Comparison of ENCODE assay signal across 8 mouse cellular contexts in genomic region chrX:136742661-136743103, GRCm38 (mm10). TPM values are rescaled to one million over a fixed set of nuclear protein-coding genes. Genes with fewer than 3 reads are reported as not detected.
DNase-seq lines count a peak whose midpoint lies in the region; ATAC-seq lines count a peak whose summit lies in the region.

No protein-coding gene starts in this region.

- H3K27ac ChIP-seq in hindbrain, embryonic 14.5 days, result peak overlapping the region; percentile 91

- H3K9ac ChIP-seq in hindbrain, embryonic 14.5 days, result peak overlapping the region; percentile 62; the same call in 1 of the 2 replicates

- 32% methylated on average over 5 of the region's 5 CpGs for WGBS in hindbrain, embryonic 14.5 days

- H3K4me2 ChIP-seq in hindbrain, embryonic 14.5 days (replicated peaks), result peak overlapping the region; percentile 59

- no peak for ATAC-seq in hindbrain, embryonic 14.5 days (ENCODE audit: low FRiP score)
- ATAC-seq in monocyte, adult 5-6 weeks (replicated peaks; ENCODE audit: insufficient number of reproducible peaks, low FRiP score, low TSS enrichment, poor library complexity, severe bottlenecking), result no peak

- DNase-seq in Muller cell, postnatal 12 days (ENCODE audit: inconsistent ontology term), result peak; percentile 54
- DNase-seq in cerebellum, adult 18-20 months, result peak; percentile 62 to 67
- DNase-seq in forelimb bud, embryonic 11.5 days (ENCODE audit: low read depth, low spot score), result peak; percentile 62
- peak; percentile 79 for DNase-seq in hindbrain, embryonic 14.5 days (ENCODE audit: low spot score)
- DNase-seq in layer of hippocampus, postnatal 36 days, result peak; percentile 13 to 48
- peak; percentile 20 to 70 for DNase-seq in lung, postnatal 4 days
- DNase-seq in right cerebral cortex, postnatal 10 days (ENCODE audit: low spot score in 2 of 2), result peak; percentile 70 to 71

- H3K4me3 ChIP-seq in hindbrain, embryonic 14.5 days (replicated peaks; ENCODE audit: low read length), result peak overlapping the region; percentile 54

- peaks cover 9% of the 10 kb centered on the region; the same call in 1 of the 2 replicates for H3K4me1 ChIP-seq in hindbrain, embryonic 14.5 days (replicated peaks; ENCODE audit: control insufficient read depth, insufficient read depth, low read length)

- peaks cover 7% of the 10 kb centered on the region; the same call in 1 of the 2 replicates for H3K36me3 ChIP-seq in hindbrain, embryonic 14.5 days (replicated peaks; ENCODE audit: control insufficient read depth, insufficient read depth)

- no peaks in the 10 kb centered on the region for H3K27me3 ChIP-seq in hindbrain, embryonic 14.5 days (ENCODE audit: control insufficient read depth, insufficient read depth, low read length)

- H3K9me3 ChIP-seq in hindbrain, embryonic 14.5 days (ENCODE audit: control insufficient read depth, low read length), result no peaks in the 10 kb centered on the region

RNA-seq across cellular contexts. Expression of gene Morf4l2, which starts 0.8 kb away (rescaled TPM):
- 545 and 593 TPM in 2 replicates for polyA plus RNA-seq in hindbrain, embryonic 14.5 days (2014; fragmentation: Nextera tagmentation; extraction: Ambion mirVana)
- total RNA-seq in layer of hippocampus, postnatal 36 days (2021), result 100 to 1,000 TPM; 404 to 419 TPM
- 185 to 216 TPM (median 197 TPM) in 3 replicates for total RNA-seq in monocyte, adult 5-6 weeks (2017)

RNA-seq across cellular contexts. Expression of gene Tceal1, which starts 34.9 kb away (rescaled TPM):
- polyA plus RNA-seq in hindbrain, embryonic 14.5 days (2014; fragmentation: Nextera tagmentation; extraction: Ambion mirVana), result 24.6 and 24.9 TPM in 2 replicates
- 10 to 100 TPM; 14.4 to 15.5 TPM for total RNA-seq in layer of hippocampus, postnatal 36 days (2021)
- not detected in 3 replicates for total RNA-seq in monocyte, adult 5-6 weeks (2017)

RNA-seq across cellular contexts. Expression of gene Glra4, which starts 37.3 kb away (rescaled TPM):
- polyA plus RNA-seq in hindbrain, embryonic 14.5 days (2014; fragmentation: Nextera tagmentation; extraction: Ambion mirVana), result 0.11 TPM in 1 of 2 replicates, not detected in the other
- total RNA-seq in layer of hippocampus, postnatal 36 days (2021), result under 1 TPM in 1 of 2 experiments, not detected in 1; 0.25 TPM
- total RNA-seq in monocyte, adult 5-6 weeks (2017), result not detected in 3 replicates

Comparison
In these comparisons a context has a peak if more than half of its experiments do, and no peak if none do; other contexts are left out.
1. RNA of gene Tceal1, which starts 34.9 kb away (total RNA-seq): 14.4 to 15.5 TPM in layer of hippocampus, postnatal 36 days; not detected in monocyte, adult 5-6 weeks; every median in the first group is over 10 times any median in the second.
2. Peak in every context shown above with its lines, with median percentiles within 50 percentile points of each other: DNase-seq.